Mouse (Mus musculus): ENCODE results near the gene Pfas. TPM values are rescaled to one million over a fixed set of nuclear protein-coding genes. Genes with fewer than 3 reads are reported as not detected.
"Not testable (repeated sequence)": the region's sequence is repeated elsewhere in the genome, so short reads cannot be mapped to it uniquely, and the experiment has no call there.

Pfas gene
- total RNA-seq, 2 experiments from 2014 or later, result 24.1 to 25.3 TPM

GRCm38 (mm10) chr11:68973250-68974058, 34.8 kb downstream of the Pfas start:
- peak; percentile 60 to 76 for DNase-seq (ENCODE audit: low spot score in 2 of 2)

GRCm38 (mm10) chr11:68970232-68970631, 38.0 kb downstream of the Pfas start:
- DNase-seq (ENCODE audit: low spot score in 2 of 2), result no peak

GRCm38 (mm10) chr11:68968752-68969151, 39.5 kb downstream of the Pfas start:
- no peak for DNase-seq (ENCODE audit: low spot score in 2 of 2)

DNA sequence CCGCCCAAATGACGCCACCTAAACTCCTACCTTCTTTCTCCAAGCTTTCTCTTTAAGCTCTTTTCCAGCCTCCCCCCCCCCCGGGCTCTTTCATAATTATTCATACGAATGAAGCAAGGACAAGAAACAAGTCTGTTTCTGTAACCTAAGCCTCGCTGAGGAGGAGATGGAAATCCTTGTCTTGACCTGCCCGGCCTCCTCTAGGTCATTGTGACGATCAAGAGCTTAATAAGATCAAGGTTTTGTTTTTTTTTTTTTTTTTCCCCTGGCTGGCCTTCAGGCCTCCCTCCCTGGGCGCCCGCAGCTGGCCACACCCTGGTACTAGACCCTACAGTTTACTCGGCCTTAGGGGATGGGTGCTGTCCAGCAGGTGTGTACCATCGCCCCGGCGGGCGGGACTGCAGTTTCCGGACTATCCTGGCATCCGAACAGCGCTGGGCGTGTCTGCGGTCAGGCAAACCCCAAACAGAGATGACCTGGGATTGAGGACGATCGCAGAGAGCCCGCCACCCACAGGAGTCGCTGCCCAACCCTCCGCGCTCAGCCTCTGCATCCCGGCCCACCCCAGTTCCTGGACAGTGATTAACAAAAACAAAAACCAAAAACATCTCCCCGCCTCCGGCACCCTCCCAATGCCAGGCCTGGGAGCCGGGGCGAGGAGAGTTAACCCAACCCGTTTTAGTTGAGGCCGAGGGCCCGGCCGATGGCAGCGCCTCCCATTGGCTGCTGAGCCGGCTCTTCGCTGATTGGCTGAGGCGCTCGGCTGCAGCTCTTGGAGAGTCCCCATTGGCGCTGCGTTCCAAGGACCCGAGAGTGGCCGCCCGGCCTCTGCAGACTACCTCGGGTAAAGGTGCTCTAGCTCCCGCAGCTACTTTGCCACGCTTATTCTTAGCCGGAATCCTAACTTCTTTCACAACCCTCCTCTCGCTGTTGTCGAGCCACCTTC, 40.6 kb downstream of the Pfas start, which contains the start of gene Slc25a35:
Slc25a35 (plus strand) TSS at position 795 of the 946 bp plus-strand sequence.
- DNase-seq (ENCODE audit: low spot score in 2 of 2), result peak; percentile 86 to 89

GRCm38 (mm10) chr11:68966554-68966953, 41.7 kb downstream of the Pfas start:
- no peak for DNase-seq (ENCODE audit: low spot score in 2 of 2)

DNA sequence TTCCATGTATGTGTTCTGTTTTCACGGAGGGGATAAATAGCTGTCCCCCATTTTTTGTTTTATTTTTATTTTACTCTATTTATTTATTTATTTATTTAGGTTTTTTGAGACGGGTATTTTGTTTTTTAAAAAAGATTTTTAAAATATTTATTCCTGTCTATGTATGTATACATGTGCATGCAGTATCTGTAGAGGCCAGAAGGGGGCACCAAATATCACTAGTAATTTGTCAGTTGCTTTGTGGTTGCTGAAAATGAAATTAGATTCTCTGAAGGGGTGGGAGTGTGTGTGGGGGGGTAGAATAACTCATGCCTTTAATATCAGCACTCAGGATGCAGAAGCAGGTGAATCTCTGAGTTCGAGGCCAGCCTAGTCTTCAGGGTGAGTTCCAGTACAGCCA, 42.4 kb downstream of the Pfas start:
- DNase-seq (ENCODE audit: low spot score in 2 of 2), result peak in 1 of 2 experiments; percentile 67

DNA sequence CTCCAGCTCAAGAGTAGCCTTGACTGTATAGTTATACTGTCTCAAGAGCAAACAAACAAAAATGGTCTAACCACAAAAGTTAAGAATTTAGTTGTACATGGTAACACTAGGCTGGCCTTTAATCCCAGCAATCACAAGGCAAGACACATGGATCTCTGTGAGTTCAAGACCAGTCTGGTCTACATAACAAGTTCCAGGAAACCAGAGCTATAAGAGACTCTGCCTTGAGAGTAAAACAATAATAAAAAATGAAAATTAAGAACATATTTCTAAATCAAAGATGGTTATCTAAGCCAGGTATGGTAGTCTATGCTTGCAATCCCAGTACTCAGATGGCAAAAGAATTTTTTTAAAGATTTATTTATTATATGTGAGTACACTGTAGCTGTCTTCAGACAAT, 43.2 kb downstream of the Pfas start:
- DNase-seq (ENCODE audit: low spot score in 2 of 2), result no peak

DNA sequence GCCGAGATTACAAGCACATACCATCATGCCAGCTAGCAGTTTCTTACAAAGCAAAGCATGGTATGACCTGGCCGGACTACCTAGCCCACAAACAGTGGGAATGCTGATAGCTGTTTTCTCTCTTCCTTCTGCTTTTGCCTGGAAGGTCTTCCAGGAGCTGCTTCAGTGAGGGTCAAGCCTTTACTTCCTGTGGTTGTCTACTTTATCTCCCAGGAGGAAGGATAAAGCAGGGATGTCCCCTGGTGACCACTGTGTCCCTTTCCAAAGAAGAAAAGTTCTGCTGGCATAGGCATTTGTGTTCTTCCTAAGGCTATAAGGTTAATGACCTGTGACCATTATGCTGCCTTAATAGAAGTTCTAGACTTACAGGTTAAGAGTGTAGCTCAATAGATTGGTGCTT, 44.9 kb downstream of the Pfas start:
- no peak for DNase-seq (ENCODE audit: low spot score in 2 of 2)

DNA sequence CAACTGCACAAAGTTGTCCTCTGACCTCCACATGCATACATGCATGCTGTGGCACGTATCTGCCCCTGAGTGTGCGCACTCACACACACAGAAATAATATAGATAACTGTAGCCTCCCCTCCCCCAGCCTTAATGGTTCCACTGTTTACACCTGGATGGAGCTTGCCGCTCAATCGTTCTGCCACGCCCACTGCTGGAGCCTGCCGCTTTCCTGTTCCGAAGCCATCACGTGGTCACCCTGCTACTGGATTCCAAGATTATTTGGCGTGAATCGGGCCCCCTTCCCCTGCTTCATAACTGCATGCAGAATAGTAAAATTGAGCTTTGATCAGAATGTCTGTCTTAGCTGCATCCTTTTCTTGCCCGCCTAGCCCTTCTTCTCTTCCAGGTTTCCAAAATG, 46.1 kb downstream of the Pfas start:
- DNase-seq (ENCODE audit: low spot score in 2 of 2), result not testable (repeated sequence)

- no peak for DNase-seq (ENCODE audit: low spot score in 2 of 2)
These were observed 46.7 kb downstream of the Pfas start for GRCm38 (mm10) chr11:68961596-68961995.

DNA sequence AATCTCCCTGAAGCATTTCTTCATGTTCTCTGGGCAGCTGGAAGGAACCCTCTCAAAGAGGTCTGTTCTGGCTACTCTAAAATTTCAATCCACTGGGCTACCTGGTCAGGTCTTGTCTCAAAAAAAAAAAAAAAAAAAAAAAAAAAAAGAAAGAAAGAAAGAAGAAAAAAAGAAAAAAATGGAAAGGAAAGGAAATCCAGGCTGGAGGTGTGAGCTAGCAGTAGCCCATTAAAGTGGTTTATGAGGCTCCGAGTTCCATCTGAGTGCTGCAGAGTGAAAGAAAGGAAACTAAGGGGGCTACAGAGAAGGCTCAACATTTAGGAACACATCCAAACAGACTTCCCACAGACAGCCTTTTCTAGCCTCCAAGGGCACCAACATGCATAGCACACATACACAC, 50.3 kb downstream of the Pfas start:
- no peak for DNase-seq (ENCODE audit: low spot score in 2 of 2)

DNA sequence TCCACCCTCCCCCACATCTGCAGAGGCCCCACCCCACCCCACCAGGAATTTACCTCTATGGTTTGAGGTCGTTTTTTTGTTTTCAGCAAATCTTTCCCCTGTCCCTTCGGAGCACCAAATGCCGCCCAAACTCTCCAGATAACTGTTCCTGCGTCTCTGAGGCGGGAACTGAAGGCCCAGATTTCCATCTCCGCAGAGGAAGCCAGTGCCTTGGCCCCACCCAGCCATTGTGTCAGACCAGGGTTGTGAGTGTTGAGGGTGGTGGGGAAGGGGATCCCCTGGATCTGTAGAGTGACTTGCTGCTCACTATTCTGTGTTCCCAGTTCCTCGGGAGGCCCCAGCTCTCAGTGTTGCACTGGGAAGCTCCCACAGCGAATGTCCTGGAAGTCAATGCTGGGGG, 51.0 kb downstream of the Pfas start, which contains the start of gene Arhgef15:
Arhgef15 (minus strand) TSS at position 173 of the 400 bp plus-strand sequence.
- no peak for DNase-seq (ENCODE audit: low spot score in 2 of 2)

- no peak for DNase-seq (ENCODE audit: low spot score in 2 of 2)
These were observed 51.6 kb downstream of the Pfas start for GRCm38 (mm10) chr11:68956697-68957096.

GRCm38 (mm10) chr11:68956107-68956506, 52.2 kb downstream of the Pfas start:
- DNase-seq (ENCODE audit: low spot score in 2 of 2), result no peak

- no peak for DNase-seq (ENCODE audit: low spot score in 2 of 2)
These were observed 52.8 kb downstream of the Pfas start for GRCm38 (mm10) chr11:68955473-68955872.

DNA sequence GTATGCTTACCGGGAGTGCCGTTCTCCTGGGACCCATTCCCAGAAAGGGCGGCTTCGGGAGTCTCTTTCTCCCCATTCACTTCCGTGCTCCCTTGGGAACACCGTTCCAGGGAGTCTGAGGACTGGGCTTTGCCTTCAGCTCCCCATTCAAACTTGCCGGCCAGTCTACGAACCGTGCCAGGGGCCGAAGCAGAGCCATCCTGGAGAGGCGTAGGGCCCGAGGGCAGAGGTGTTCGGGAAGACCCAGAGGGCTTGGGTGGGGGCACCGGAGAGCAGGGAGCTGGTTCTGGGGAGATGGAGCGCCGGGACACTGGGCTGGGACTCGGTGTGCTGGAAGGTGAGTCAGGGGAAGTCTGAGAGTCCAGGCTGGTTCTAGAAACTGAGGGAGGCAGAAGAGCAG, 53.9 kb downstream of the Pfas start:
- DNase-seq (ENCODE audit: low spot score in 2 of 2), result no peak

DNA sequence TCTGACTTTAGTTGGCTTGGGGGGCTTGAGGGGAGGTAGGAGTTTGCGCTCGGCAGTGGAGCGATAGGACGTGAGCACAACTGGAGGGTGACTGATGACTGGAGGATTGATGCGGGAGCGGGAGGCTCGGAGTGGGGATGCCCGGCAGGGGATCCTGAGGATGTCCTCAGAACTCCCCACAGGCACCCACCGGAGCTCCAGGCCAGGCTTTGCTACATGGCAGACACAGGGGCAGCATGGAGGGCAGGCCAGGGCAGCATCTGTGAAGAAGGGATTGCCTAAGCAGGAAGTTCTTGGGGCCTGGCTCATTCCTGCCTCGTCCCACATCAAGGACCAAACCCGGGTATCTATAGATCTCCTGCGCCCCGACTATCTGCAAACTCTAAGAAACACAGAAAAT, 54.4 kb downstream of the Pfas start:
- DNase-seq (ENCODE audit: low spot score in 2 of 2), result no peak

DNA sequence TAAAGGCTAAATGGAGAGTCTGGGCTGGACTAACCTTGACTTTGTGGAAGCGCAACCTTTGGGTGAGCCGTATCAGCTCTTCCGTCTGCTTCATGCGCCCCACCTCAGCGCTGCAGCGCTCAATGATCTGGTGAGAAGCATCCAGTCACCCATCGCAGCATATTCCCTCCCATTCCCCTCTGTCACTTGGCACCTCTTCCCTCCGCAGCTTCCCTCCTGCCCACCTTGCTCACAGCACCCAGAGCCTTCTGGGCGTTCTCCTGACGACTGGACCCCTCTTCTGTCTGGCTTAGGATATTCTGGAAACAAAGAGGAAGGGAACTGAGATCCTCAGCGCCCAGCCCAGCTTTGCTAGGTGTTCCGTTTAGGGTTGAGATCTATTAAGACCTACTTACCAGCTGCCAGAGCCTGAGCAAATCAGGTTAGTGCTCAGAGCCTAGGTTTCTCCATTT, 60.7 kb downstream of the Pfas start:
- DNase-seq (ENCODE audit: low spot score in 2 of 2), result peak in 1 of 2 experiments; percentile 29

DNA sequence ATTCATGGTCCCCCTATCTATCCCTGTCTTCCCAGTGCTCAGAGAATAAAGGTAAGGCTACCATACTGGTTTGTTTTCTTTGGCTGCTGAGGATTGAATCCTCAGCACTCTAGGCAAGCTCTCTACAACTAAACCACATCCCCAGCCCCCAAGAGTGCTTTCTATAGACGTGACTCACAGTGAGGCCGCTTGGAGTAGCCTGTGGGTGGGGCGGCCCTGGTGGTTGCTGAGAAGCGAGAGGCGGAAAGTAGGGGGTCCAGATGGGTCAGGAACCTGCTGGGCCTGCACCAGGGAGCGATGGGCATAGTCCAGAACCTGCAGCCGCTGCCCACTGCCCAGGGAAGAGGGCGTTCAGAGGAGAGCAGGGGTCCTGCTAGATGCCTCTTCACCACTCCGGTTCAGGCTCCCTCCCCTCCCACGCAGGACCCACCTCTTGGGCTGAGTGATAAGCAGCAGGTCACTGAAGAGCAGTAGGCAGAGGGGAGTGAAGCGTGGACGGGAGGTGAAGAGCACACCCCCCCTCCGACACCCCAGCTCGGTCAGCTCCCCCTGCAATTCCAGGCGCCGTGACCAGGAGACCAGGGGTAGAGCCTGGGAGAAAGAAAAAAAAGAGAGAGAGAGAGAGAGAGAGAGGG, 61.3 kb downstream of the Pfas start:
- DNase-seq (ENCODE audit: low spot score in 2 of 2), result no peak

GRCm38 (mm10) chr11:68946001-68946400, 62.3 kb downstream of the Pfas start:
- DNase-seq (ENCODE audit: low spot score in 2 of 2), result no peak

DNA sequence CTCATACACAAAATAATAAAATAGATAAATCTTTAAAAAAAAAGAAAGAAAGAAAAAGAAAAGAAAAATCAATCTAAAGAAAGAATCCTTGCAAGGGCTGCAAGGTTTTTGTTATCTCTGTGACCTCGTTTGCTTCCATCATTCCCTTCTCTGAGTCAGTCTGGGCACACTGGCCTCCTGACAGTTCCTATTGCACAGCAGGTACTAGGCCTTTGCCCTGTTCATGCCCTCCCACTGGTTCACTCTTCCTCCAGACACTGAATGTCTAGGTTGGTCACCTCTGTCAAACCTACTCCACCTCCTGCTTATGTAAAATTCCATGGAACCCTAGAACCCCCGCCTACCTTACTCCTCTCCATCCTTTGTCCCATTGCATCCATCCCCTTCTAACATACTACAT, 63.0 kb downstream of the Pfas start:
- no peak for DNase-seq (ENCODE audit: low spot score in 2 of 2)
